Mouse (Mus musculus): ENCODE measurements around the gene Pan3. TPM values are rescaled to one million over a fixed set of nuclear protein-coding genes. Genes with fewer than 3 reads are reported as not detected.

Gene Pan3
- polyA plus RNA-seq, 1 experiment from 2014 or later: 63.8 TPM

DNA sequence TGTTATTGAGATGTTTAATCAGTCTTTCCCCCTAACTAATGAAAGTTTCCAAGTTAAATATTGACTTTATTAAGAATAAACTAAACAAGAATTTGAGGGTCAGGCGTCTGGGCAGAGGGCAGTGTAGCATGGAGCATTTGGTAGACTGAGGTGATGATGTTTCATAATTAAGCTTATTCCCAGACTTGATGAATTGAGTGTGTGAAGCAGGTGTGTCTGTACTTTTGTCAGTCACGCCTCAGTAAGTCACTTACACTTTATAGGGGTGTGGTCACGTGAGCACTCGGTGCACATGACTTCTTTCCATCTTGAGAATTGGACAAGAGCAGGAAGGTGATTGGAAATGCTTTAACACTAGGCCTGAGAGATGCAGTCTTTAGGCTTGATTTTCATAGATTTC, 26.5 kb downstream of the Pan3 start:
- no peak overlapping the region for H3K4me2 ChIP-seq (replicated peaks; ENCODE audit: low read depth, low read length)
- WGBS: 93% methylated on average over 4 of the region's 4 CpGs
- H3K9me3 ChIP-seq (ENCODE audit: control insufficient read depth, low read length): no peaks in the 10 kb centered on the region
- ATAC-seq (ENCODE audit: low FRiP score) (no peak), DNase-seq (ENCODE audit: low spot score) (no peak)
- H3K27ac ChIP-seq (ENCODE audit: low read depth, low read length): no peak overlapping the region
- H3K4me3 ChIP-seq (ENCODE audit: low read depth, low read length): no peak overlapping the region
- no peaks in the 10 kb centered on the region for H3K27me3 ChIP-seq (ENCODE audit: control insufficient read depth, insufficient read depth, low read length)
- no peaks in the 10 kb centered on the region for H3K4me1 ChIP-seq (replicated peaks; ENCODE audit: control insufficient read depth, insufficient read depth, low read length)
- no peak overlapping the region for H3K9ac ChIP-seq (ENCODE audit: low read depth, low read length)
- H3K36me3 ChIP-seq (ENCODE audit: control insufficient read depth, insufficient read depth, low read length): no peaks in the 10 kb centered on the region

DNA sequence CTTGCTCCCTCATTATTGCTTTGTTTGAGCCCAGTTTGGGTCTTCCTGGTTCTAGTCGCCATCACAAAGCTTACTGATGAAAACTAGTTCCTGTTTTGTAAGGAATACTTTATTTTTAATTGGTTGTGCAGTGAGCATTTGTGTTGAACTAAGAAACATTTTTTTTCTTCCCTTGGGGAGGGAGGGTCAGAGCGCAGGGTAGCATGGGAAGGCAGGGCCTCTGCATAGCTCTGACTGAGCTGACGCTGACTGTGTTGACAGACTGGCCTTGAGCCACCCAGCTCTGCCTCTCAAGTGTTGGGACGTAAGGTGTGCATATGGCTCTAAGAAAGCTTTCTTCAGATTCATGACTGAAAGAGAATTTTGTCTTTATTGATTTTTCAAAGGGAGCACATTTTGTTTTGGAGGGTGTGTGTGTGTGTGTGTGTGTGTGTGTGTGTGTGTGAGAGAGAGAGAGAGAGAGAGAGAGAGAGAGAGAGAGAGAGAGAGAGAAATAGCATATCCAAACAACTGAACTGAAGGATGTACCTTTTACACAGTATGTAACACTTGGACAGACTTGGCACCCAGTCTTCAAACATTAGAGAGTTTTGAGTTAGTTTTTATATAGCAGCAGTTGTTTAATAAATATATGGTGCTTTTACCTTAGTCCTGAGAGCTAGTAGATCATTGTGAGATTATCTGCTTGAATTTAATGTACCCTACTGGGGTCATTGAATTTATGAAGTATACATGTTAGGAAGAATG, 30.0 kb downstream of the Pan3 start:
- no peaks in the 10 kb centered on the region for H3K4me1 ChIP-seq (replicated peaks; ENCODE audit: control insufficient read depth, insufficient read depth, low read length)
- H3K27me3 ChIP-seq (ENCODE audit: control insufficient read depth, insufficient read depth, low read length): no peaks in the 10 kb centered on the region
- H3K4me2 ChIP-seq (replicated peaks; ENCODE audit: low read depth, low read length): no peak overlapping the region
- no peak overlapping the region for H3K4me3 ChIP-seq (ENCODE audit: low read depth, low read length)
- ATAC-seq (ENCODE audit: low FRiP score) (no peak), DNase-seq (ENCODE audit: low spot score) (no peak)
- WGBS: 79% methylated on average over 4 of the region's 4 CpGs
- H3K36me3 ChIP-seq (ENCODE audit: control insufficient read depth, insufficient read depth, low read length): no peaks in the 10 kb centered on the region
- H3K27ac ChIP-seq (ENCODE audit: low read depth, low read length): no peak overlapping the region
- H3K9me3 ChIP-seq (ENCODE audit: control insufficient read depth, low read length): no peaks in the 10 kb centered on the region
- H3K9ac ChIP-seq (ENCODE audit: low read depth, low read length): no peak overlapping the region

DNA sequence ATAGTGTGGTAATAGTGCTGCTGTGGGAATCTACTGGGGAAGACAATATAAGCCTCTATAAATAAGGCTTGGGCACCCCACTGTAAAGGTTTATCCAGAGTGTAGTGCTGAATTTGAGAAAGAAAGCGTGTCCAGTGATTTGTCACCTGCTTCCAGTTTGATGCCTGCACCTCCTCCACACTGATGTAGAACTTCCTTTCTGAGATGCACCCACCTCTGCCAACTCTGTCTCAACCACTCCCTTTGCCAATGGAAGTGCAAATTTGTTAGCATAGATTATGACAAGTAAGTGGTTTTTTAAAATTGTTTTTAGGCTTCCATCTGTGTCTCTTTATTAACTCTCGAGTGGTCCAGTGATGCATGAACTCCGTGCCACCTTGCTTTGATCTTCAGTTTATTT, 33.3 kb downstream of the Pan3 start:
- Histone ChIP-seq H3K36me3 (ENCODE audit: control insufficient read depth, insufficient read depth, low read length) (no peaks in the 10 kb centered on the region), H3K9me3 (ENCODE audit: control insufficient read depth, low read length) (no peaks in the 10 kb centered on the region), H3K4me2 (replicated peaks; ENCODE audit: low read depth, low read length) (no peak overlapping the region), H3K27ac (ENCODE audit: low read depth, low read length) (no peak overlapping the region), H3K27me3 (ENCODE audit: control insufficient read depth, insufficient read depth, low read length) (no peaks in the 10 kb centered on the region), H3K9ac (ENCODE audit: low read depth, low read length) (no peak overlapping the region), H3K4me3 (ENCODE audit: low read depth, low read length) (no peak overlapping the region), H3K4me1 (replicated peaks; ENCODE audit: control insufficient read depth, insufficient read depth, low read length) (no peaks in the 10 kb centered on the region)
- DNase-seq (ENCODE audit: low spot score): no peak
- WGBS: 84% methylated on average over 3 of the region's 3 CpGs
- no peak for ATAC-seq (ENCODE audit: low FRiP score)

DNA sequence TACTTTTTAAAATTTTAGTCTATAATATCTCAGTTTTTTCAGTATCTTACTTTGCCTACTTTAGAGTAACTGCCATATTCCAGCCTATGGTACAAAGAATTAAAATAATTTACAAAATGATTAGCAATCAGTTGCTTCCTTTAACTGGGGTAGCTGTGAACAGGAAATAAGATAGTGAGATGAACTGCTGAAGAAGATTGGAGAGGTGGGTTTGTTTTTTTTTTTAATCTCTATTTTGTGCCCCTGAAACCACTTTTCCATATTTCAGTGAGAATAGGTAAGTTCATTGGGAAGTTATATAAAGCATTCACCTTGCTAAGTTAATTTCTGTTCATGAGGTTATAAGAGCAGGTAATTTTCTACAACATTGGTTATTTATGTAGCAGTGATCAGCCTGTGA, 36.4 kb downstream of the Pan3 start:
- no peaks in the 10 kb centered on the region for H3K4me1 ChIP-seq (replicated peaks; ENCODE audit: control insufficient read depth, insufficient read depth, low read length)
- no peaks in the 10 kb centered on the region for H3K27me3 ChIP-seq (ENCODE audit: control insufficient read depth, insufficient read depth, low read length)
- DNase-seq (ENCODE audit: low spot score): no peak
- H3K27ac ChIP-seq (ENCODE audit: low read depth, low read length): no peak overlapping the region
- no peak for ATAC-seq (ENCODE audit: low FRiP score)
- no peak overlapping the region for H3K4me3 ChIP-seq (ENCODE audit: low read depth, low read length)
- no peaks in the 10 kb centered on the region for H3K36me3 ChIP-seq (ENCODE audit: control insufficient read depth, insufficient read depth, low read length)
- no peaks in the 10 kb centered on the region for H3K9me3 ChIP-seq (ENCODE audit: control insufficient read depth, low read length)
- no peak overlapping the region for H3K4me2 ChIP-seq (replicated peaks; ENCODE audit: low read depth, low read length)
- H3K9ac ChIP-seq (ENCODE audit: low read depth, low read length): no peak overlapping the region

DNA sequence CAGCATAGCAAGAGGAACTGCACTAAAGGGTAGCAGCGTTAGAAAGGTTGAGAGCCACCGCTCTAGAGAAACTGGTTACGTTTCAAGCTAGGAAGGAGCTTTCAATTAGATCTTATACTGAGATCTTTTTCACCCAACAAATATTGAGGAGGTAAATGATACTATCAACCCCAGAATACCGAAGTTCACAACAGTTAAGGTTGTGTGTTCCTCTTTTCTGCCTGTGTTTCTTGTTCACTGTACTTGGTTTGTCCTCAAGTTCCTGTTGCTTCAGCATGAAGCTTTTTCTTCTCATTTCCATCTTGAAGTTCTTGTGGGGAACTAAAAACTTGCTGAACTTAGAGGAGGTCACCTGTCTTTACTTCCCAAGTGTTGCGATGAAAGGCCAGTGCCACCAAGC, 41.2 kb downstream of the Pan3 start:
- no peak overlapping the region for H3K4me3 ChIP-seq (ENCODE audit: low read depth, low read length)
- H3K36me3 ChIP-seq (ENCODE audit: control insufficient read depth, insufficient read depth, low read length): no peaks in the 10 kb centered on the region
- H3K4me1 ChIP-seq (replicated peaks; ENCODE audit: control insufficient read depth, insufficient read depth, low read length): no peaks in the 10 kb centered on the region
- DNase-seq (ENCODE audit: low spot score) (no peak), ATAC-seq (ENCODE audit: low FRiP score) (no peak)
- H3K4me2 ChIP-seq (replicated peaks; ENCODE audit: low read depth, low read length): no peak overlapping the region
- no peak overlapping the region for H3K9ac ChIP-seq (ENCODE audit: low read depth, low read length)
- WGBS: 94% methylated on average over 5 of the region's 5 CpGs
- H3K27ac ChIP-seq (ENCODE audit: low read depth, low read length): no peak overlapping the region
- no peaks in the 10 kb centered on the region for H3K9me3 ChIP-seq (ENCODE audit: control insufficient read depth, low read length)
- no peaks in the 10 kb centered on the region for H3K27me3 ChIP-seq (ENCODE audit: control insufficient read depth, insufficient read depth, low read length)

DNA sequence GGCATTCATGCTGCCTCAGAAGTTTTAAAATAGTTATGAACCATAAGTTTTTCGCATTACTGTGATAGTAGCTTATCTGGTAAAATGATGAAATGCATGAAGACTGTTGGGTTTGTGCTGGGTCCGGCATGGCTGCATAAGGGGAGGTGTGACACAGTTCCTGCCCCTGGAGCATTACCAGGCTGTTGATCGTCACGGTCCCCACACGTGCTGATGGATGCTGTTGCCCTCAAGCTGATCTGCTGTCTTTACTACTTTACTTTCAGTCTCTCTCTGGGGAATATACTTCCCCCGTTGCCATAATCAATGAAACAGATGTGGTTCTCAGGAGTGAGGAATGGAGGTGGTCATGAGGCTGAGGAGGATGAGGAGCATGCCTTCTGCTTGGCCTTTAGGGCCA, 43.1 kb downstream of the Pan3 start:
- Histone ChIP-seq H3K9me3 (ENCODE audit: control insufficient read depth, low read length) (no peaks in the 10 kb centered on the region), H3K9ac (ENCODE audit: low read depth, low read length) (no peak overlapping the region), H3K36me3 (ENCODE audit: control insufficient read depth, insufficient read depth, low read length) (no peaks in the 10 kb centered on the region), H3K4me1 (replicated peaks; ENCODE audit: control insufficient read depth, insufficient read depth, low read length) (no peaks in the 10 kb centered on the region), H3K27me3 (ENCODE audit: control insufficient read depth, insufficient read depth, low read length) (no peaks in the 10 kb centered on the region), H3K4me2 (replicated peaks; ENCODE audit: low read depth, low read length) (no peak overlapping the region), H3K27ac (ENCODE audit: low read depth, low read length) (no peak overlapping the region), H3K4me3 (ENCODE audit: low read depth, low read length) (no peak overlapping the region)
- no peak for ATAC-seq (ENCODE audit: low FRiP score)
- WGBS: 71% methylated on average over 6 of the region's 6 CpGs
- no peak for DNase-seq (ENCODE audit: low spot score)

DNA sequence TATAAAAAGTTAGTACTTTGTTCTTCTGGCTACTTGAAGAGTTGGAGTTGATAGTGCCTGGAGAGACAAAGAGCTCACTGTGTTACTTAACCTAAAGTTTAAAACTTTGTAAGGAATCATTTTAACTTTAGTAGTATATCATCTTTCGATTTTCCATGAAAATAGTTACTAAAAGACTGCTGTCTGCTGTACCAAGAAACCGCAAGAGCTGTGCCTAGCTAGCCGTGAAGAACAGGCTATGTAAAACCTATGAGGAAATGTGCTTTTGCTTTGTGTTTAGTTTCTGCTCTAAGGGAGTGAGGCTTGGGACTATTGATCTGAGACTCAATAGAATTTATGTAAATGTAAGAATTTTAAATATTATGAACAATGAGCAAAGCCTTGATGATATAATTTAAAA, 43.9 kb downstream of the Pan3 start:
- WGBS: 91% methylated on average over 3 of the region's 3 CpGs
- ATAC-seq (ENCODE audit: low FRiP score) (no peak), DNase-seq (ENCODE audit: low spot score) (no peak)
- H3K9ac ChIP-seq (ENCODE audit: low read depth, low read length): no peak overlapping the region
- no peak overlapping the region for H3K4me2 ChIP-seq (replicated peaks; ENCODE audit: low read depth, low read length)
- H3K4me3 ChIP-seq (ENCODE audit: low read depth, low read length): no peak overlapping the region
- H3K27ac ChIP-seq (ENCODE audit: low read depth, low read length): no peak overlapping the region
- no peaks in the 10 kb centered on the region for H3K9me3 ChIP-seq (ENCODE audit: control insufficient read depth, low read length)
- H3K36me3 ChIP-seq (ENCODE audit: control insufficient read depth, insufficient read depth, low read length): no peaks in the 10 kb centered on the region
- no peaks in the 10 kb centered on the region for H3K4me1 ChIP-seq (replicated peaks; ENCODE audit: control insufficient read depth, insufficient read depth, low read length)
- H3K27me3 ChIP-seq (ENCODE audit: control insufficient read depth, insufficient read depth, low read length): no peaks in the 10 kb centered on the region

DNA sequence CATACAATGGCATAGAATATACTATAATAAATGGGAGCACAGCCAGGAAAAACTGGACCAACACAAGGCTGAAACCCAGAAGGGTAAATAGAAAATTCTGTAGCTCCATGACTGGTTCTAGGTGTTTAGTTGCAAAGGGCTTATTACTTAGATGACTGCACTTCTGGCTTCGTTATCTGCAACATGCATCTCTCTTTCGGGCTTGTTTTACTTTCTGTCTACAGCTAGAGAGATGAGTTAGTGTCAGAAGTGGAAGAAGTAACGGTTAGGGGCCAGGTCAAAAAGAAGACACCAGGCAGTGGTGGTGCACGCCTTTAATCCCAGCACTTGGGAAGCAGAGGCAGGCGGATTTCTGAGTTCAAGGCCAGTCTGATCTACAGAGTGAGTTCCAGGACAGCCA, 46.1 kb downstream of the Pan3 start:
- no peak for ATAC-seq (ENCODE audit: low FRiP score)
- Histone ChIP-seq H3K27me3 (ENCODE audit: control insufficient read depth, insufficient read depth, low read length) (no peaks in the 10 kb centered on the region), H3K9ac (ENCODE audit: low read depth, low read length) (no peak overlapping the region), H3K9me3 (ENCODE audit: control insufficient read depth, low read length) (no peaks in the 10 kb centered on the region), H3K36me3 (ENCODE audit: control insufficient read depth, insufficient read depth, low read length) (no peaks in the 10 kb centered on the region), H3K4me3 (ENCODE audit: low read depth, low read length) (no peak overlapping the region), H3K4me2 (replicated peaks; ENCODE audit: low read depth, low read length) (no peak overlapping the region), H3K4me1 (replicated peaks; ENCODE audit: control insufficient read depth, insufficient read depth, low read length) (no peaks in the 10 kb centered on the region), H3K27ac (ENCODE audit: low read depth, low read length) (no peak overlapping the region)
- 94% methylated on average over 5 of the region's 5 CpGs for WGBS
- no peak for DNase-seq (ENCODE audit: low spot score)

DNA sequence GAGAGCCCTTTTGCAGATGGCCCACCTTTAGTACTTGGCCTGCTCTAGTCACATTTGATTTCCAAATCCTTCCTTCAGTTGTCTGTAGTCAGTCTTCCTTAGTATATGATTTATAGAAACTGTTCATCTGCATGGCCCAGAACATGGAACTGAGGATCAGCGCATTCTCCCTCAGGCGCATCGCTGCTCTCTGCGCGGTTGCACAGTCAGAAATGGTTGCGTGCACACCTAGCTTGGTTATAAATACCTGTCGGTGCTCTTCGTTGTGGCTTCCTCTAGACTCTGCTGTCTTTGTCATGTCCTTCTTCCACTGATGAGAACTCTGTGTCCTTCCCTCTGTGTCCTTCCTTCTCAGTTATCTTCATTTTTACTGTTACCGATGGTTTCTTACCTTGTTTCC, 47.1 kb downstream of the Pan3 start:
- H3K4me2 ChIP-seq (replicated peaks; ENCODE audit: low read depth, low read length): no peak overlapping the region
- WGBS: 97% methylated on average over 9 of the region's 9 CpGs
- no peaks in the 10 kb centered on the region for H3K4me1 ChIP-seq (replicated peaks; ENCODE audit: control insufficient read depth, insufficient read depth, low read length)
- H3K36me3 ChIP-seq (ENCODE audit: control insufficient read depth, insufficient read depth, low read length): no peaks in the 10 kb centered on the region
- no peaks in the 10 kb centered on the region for H3K27me3 ChIP-seq (ENCODE audit: control insufficient read depth, insufficient read depth, low read length)
- H3K4me3 ChIP-seq (ENCODE audit: low read depth, low read length): no peak overlapping the region
- H3K9me3 ChIP-seq (ENCODE audit: control insufficient read depth, low read length): no peaks in the 10 kb centered on the region
- H3K9ac ChIP-seq (ENCODE audit: low read depth, low read length): no peak overlapping the region
- DNase-seq (ENCODE audit: low spot score): no peak
- no peak overlapping the region for H3K27ac ChIP-seq (ENCODE audit: low read depth, low read length)
- no peak for ATAC-seq (ENCODE audit: low FRiP score)
